Mouse (Mus musculus) kidney, adult 2 months (tissue): ENCODE measurements around the gene Cfdp1.

Experiments
- CTCF ChIP-seq: fragments of 200-500 bp; conservative IDR thresholded peaks from 2 replicates; pipeline ENCODE4 v1.5.1; 2011; ENCODE audit warnings: low read depth, mild to moderate bottlenecking, control low read depth, low read length, moderate library complexity, mixed read lengths; ENCODE audit not compliant: insufficient read depth, insufficient read length
- POLR2A ChIP-seq: fragments of 200-500 bp; IDR thresholded peaks from one replicate; pipeline ENCODE4 v1.6.1; 2011; ENCODE audit warnings: low read depth, low read length, control low read depth

DNA sequence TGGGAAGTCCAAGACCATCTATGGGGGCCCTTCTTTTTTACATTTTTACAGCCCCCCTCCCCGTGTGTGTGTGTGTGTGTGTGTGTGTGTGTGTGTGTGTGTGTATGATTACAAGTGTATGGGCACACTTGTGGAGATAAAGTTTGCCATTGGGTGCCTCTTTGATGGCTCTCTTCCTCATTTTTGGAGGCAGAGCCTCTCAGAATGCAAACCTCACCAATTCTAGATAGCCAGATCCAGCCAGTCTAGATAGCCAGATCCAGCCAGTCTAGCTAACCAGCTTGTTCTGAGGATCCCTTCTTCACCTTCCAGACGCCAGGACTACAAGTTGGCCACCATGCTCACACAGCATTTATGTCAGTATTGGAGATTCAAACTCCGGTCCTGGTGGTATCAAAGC is 17.2 kb upstream of the Cfdp1 start:
- TF ChIP-seq CTCF = no peak
- no peak for TF ChIP-seq POLR2A
